Mouse (Mus musculus) lung, postnatal 0 days (tissue): Measurements from ENCODE around the gene Gm20458.

Source experiments
- CTCF ChIP-seq: IDR thresholded peaks from 2 replicates; pipeline ENCODE4 v1.5.1; 2016; ENCODE audit warnings: antibody characterized with exemption, mild to moderate bottlenecking
- EP300 ChIP-seq: IDR thresholded peaks from 2 replicates; pipeline ENCODE4 v1.6.1; 2016; ENCODE audit warnings: antibody characterized with exemption, mild to moderate bottlenecking, control low read depth

DNA sequence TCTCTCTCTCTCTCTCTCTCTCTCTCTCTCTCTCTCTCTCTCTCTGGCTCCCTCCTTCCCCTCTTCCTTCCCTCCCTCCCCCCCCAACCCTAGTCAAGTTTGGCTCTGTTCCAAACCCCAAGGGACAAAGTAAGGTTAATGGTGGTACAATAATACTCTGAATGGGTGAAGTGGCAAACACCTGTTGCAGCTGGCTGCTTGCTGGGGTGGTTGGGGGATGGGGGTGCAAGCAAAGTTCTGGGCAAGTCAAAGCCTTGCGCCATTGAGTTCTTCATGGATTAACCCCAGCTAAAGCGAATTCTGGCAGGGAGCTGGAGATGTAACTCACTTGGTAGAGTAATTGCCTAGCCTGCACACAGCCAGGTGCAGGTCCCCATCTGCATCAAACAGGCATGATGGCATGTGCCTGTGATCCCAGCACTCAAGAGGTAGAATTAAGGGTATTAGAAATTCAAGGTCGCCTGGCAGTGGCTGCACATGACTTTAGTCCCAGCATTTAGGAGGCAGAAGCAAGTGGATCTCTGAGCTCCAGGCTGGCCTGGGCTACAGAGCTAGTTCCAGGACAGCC, 42.4 kb upstream of the Gm20458 start:
- TF ChIP-seq EP300 (no peak), CTCF (no peak)
